Mouse (Mus musculus): ENCODE measurements around the gene Myl4.

- TF ChIP-seq CTCF (IDR thresholded peaks at IDR 0.05; ENCODE audit: borderline replicate concordance, extremely low read depth, insufficient read depth, insufficient read length) (no peak), POLR2A (IDR thresholded peaks at IDR 0.05; ENCODE audit: borderline replicate concordance, extremely low read depth, insufficient read depth, insufficient read length, poor library complexity, severe bottlenecking) (no peak)
These were observed 41.8 kb downstream of the Myl4 start for GRCm38 (mm10) chr11:104592066-104592835.
